Mouse (Mus musculus) G1E-ER4 (cell line): Measurements from ENCODE around the gene Xpo5. TPM values are rescaled to one million over a fixed set of nuclear protein-coding genes. Genes with fewer than 3 reads are reported as not detected.

ENCODE experiments used
- GATA1 ChIP-seq: IDR thresholded peaks from one replicate; pipeline ENCODE4 v1.8.0; 2012; ENCODE audit warnings: low read length, inconsistent platforms
- polyA plus RNA-seq: library from polyadenylated mRNA; stranded (reverse); fragments of >175 nt; gene quantifications from 2 replicates; pipeline ENCODE4 v1.2.3, GENCODE M21; 2012

The Xpo5 gene
- polyA plus RNA-seq, 1 experiment: 31.0 TPM

- TF ChIP-seq GATA1: no peak
Observed at GRCm38 (mm10) chr17:46266986-46267385, 64.4 kb downstream of the Xpo5 start.

- no peak for TF ChIP-seq GATA1
Observed at GRCm38 (mm10) chr17:46267511-46267910, 64.9 kb downstream of the Xpo5 start.

- no peak for TF ChIP-seq GATA1
Observed at GRCm38 (mm10) chr17:46268026-46268720, 65.6 kb downstream of the Xpo5 start.

GRCm38 (mm10) chr17:46269771-46270534 lies 67.4 kb downstream of the Xpo5 start:
- no peak for TF ChIP-seq GATA1

- no peak for TF ChIP-seq GATA1
Observed at GRCm38 (mm10) chr17:46272058-46272457, 69.5 kb downstream of the Xpo5 start.

- TF ChIP-seq GATA1: no peak
Observed at GRCm38 (mm10) chr17:46272675-46273074, 70.1 kb downstream of the Xpo5 start.

GRCm38 (mm10) chr17:46273803-46274236 lies 71.2 kb downstream of the Xpo5 start:
- no peak for TF ChIP-seq GATA1

GRCm38 (mm10) chr17:46274465-46274864 lies 71.9 kb downstream of the Xpo5 start:
- TF ChIP-seq GATA1: no peak

- no peak for TF ChIP-seq GATA1
Observed at GRCm38 (mm10) chr17:46275034-46275433, 72.5 kb downstream of the Xpo5 start.

- no peak for TF ChIP-seq GATA1
Observed at GRCm38 (mm10) chr17:46275506-46275905, 72.9 kb downstream of the Xpo5 start.

- TF ChIP-seq GATA1: no peak
Observed at GRCm38 (mm10) chr17:46277586-46277985, 75.0 kb downstream of the Xpo5 start.

- TF ChIP-seq GATA1: no peak
Observed at GRCm38 (mm10) chr17:46278011-46278765, 75.6 kb downstream of the Xpo5 start.

GRCm38 (mm10) chr17:46282483-46283123 lies 80.0 kb downstream of the Xpo5 start, which contains the start of gene Tjap1:
Gene Tjap1 (minus strand): TSS chr17:46283026.
- no peak for TF ChIP-seq GATA1

GRCm38 (mm10) chr17:46283140-46283539 lies 80.6 kb downstream of the Xpo5 start:
- no peak for TF ChIP-seq GATA1

- TF ChIP-seq GATA1: no peak
Observed at GRCm38 (mm10) chr17:46283911-46284310, 81.3 kb downstream of the Xpo5 start.

GRCm38 (mm10) chr17:46284653-46285052 lies 82.1 kb downstream of the Xpo5 start:
- TF ChIP-seq GATA1: no peak

- TF ChIP-seq GATA1: no peak
Observed at GRCm38 (mm10) chr17:46285407-46285806, 82.8 kb downstream of the Xpo5 start.
